In the genomic region with DNA sequence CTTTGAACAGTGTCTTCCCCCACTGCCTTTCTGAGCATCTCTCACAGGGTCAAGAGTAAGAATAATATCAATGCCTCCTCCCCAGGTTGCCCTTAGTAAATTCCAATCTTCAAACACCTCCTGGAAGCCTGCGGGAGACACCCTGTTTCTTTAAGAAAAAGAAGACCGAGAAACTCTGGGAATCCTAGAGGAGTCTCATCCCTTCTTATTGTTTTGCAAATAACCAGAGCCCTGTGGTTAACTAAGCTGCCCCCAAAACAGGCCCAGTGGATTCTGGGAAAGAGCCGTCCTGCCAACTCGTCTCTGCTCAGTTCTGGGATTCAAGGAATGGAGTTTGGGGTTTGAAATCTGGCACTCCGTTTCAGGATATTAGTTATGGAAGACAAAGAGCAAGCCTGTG, we compare ENCODE assay signal across 16 mouse cellular contexts.
"Had no signal": no experiment of that assay in that cellular context is flagged by ENCODE, and none has a peak within 500 bp of the region (broad histone marks: within the 10 kb centered on the region; RNA-seq: fewer than 3 reads in every experiment).

No protein-coding gene starts in this region.

- H3K36me3 ChIP-seq: kidney, embryonic 15.5 days; liver, embryonic 13.5 days; lung, embryonic 15.5 days; midbrain, embryonic 15.5 days; neural tube, embryonic 12.5 days had no signal

- ATAC-seq: liver, postnatal 0 days; midbrain, embryonic 15.5 days had no signal

- DNase-seq: kidney, adult 18-20 months; kidney, postnatal 14 days; left cerebral cortex, postnatal 4 days; liver; liver, embryonic 13.5 days; liver, postnatal 0 days; lung, postnatal 14 days; retina, postnatal 1 day; right cerebral cortex, postnatal 14 days; thymus, postnatal 36 days had no signal

- H3K27me3 ChIP-seq: lung, embryonic 15.5 days; midbrain, embryonic 15.5 days had no signal

- H3K27ac ChIP-seq: kidney, embryonic 15.5 days; liver, embryonic 13.5 days; lung, embryonic 15.5 days; macrophage; midbrain, embryonic 15.5 days; neural tube, embryonic 12.5 days had no signal

- H3K4me1 ChIP-seq: midbrain, embryonic 15.5 days had no signal

- H3K4me3 ChIP-seq: megakaryocyte, embryonic 14.5 days; neural tube, embryonic 12.5 days had no signal

- H3K9ac ChIP-seq: liver, embryonic 13.5 days; liver, postnatal 0 days; midbrain, embryonic 15.5 days; neural tube, embryonic 12.5 days had no signal
